Mouse (Mus musculus): ENCODE measurements around the gene Tbc1d16. TPM values are rescaled to one million over a fixed set of nuclear protein-coding genes. Genes with fewer than 3 reads are reported as not detected.
"Not testable (repeated sequence)": the region's sequence is repeated elsewhere in the genome, so short reads cannot be mapped to it uniquely, and the experiment has no call there.

Tbc1d16 gene
- 34.0 and 37.9 TPM in 2 replicates for polyA plus RNA-seq (2014; fragmentation: Nextera tagmentation; extraction: Ambion mirVana)

- no peaks in the 10 kb centered on the region for H3K27me3 ChIP-seq (ENCODE audit: control insufficient read depth, insufficient read depth, low read length)
- ATAC-seq (ENCODE audit: low read depth), result peak; percentile 89
- WGBS, result under 1% methylated on average over 65 of the region's 66 CpGs
- peak within 1 kb of the TSS; percentile 81 for H3K4me3 ChIP-seq (ENCODE audit: low read depth, low read length)
- no peaks in the 10 kb centered on the region for H3K9me3 ChIP-seq (ENCODE audit: control insufficient read depth, low read length)
- peak within 1 kb of the TSS; percentile 85 for H3K27ac ChIP-seq (ENCODE audit: low read depth, low read length)
- H3K9ac ChIP-seq (replicated peaks; ENCODE audit: low read depth, low read length), result peak within 1 kb of the TSS; percentile 84
- no peaks in the 10 kb centered on the region for H3K36me3 ChIP-seq (ENCODE audit: control insufficient read depth, insufficient read depth, low read length)
- H3K4me1 ChIP-seq (ENCODE audit: control insufficient read depth, insufficient read depth, low read length), result peaks cover 45% of the 10 kb centered on the region
- peak within 1 kb of the TSS; percentile 85 for H3K4me2 ChIP-seq (ENCODE audit: low read depth, low read length)
These were observed at the start of gene Tbc1d16, which contains the start of gene Ccdc40 for GRCm38 (mm10) chr11:119228091-119228781. Tbc1d16 (minus strand) TSS chr11:119228499. Ccdc40 (plus strand) TSS chr11:119228572.

- H3K4me1 ChIP-seq (ENCODE audit: control insufficient read depth, insufficient read depth, low read length), result peaks cover 3% of the 10 kb centered on the region
- no peak overlapping the region for H3K4me2 ChIP-seq (ENCODE audit: low read depth, low read length)
- peaks cover 30% of the 10 kb centered on the region for H3K36me3 ChIP-seq (ENCODE audit: control insufficient read depth, insufficient read depth, low read length)
- H3K9me3 ChIP-seq (ENCODE audit: control insufficient read depth, low read length), result no peaks in the 10 kb centered on the region
- H3K27ac ChIP-seq (ENCODE audit: low read depth, low read length), result no peak overlapping the region
- ATAC-seq (ENCODE audit: low read depth), result no peak
- no peaks in the 10 kb centered on the region for H3K27me3 ChIP-seq (ENCODE audit: control insufficient read depth, insufficient read depth, low read length)
- no peak overlapping the region for H3K9ac ChIP-seq (replicated peaks; ENCODE audit: low read depth, low read length)
- 86% methylated on average over 8 of the region's 8 CpGs for WGBS
- no peak overlapping the region for H3K4me3 ChIP-seq (ENCODE audit: low read depth, low read length)
These were observed 45.1 kb upstream of the Tbc1d16 start for GRCm38 (mm10) chr11:119273186-119273930.

- H3K36me3 ChIP-seq (ENCODE audit: control insufficient read depth, insufficient read depth, low read length), result peaks cover 24% of the 10 kb centered on the region
- not testable (repeated sequence) for H3K4me2 ChIP-seq (ENCODE audit: low read depth, low read length); H3K27ac ChIP-seq (ENCODE audit: low read depth, low read length); ATAC-seq (ENCODE audit: low read depth); H3K4me1 ChIP-seq (ENCODE audit: control insufficient read depth, insufficient read depth, low read length); H3K9ac ChIP-seq (replicated peaks; ENCODE audit: low read depth, low read length); H3K27me3 ChIP-seq (ENCODE audit: control insufficient read depth, insufficient read depth, low read length); H3K4me3 ChIP-seq (ENCODE audit: low read depth, low read length); H3K9me3 ChIP-seq (ENCODE audit: control insufficient read depth, low read length)
- 63% methylated on average over 3 of the region's 3 CpGs for WGBS
These were observed 44.2 kb upstream of the Tbc1d16 start for GRCm38 (mm10) chr11:119272492-119272891.

GRCm38 (mm10) chr11:119268557-119269195, 40.4 kb upstream of the Tbc1d16 start:
- 79% methylated on average over 16 of the region's 16 CpGs for WGBS
- Histone ChIP-seq H3K4me2 (ENCODE audit: low read depth, low read length) (peak overlapping the region; percentile 95), H3K4me1 (ENCODE audit: control insufficient read depth, insufficient read depth, low read length) (peaks cover 13% of the 10 kb centered on the region), H3K9ac (replicated peaks; ENCODE audit: low read depth, low read length) (peak overlapping the region; percentile 72), H3K36me3 (ENCODE audit: control insufficient read depth, insufficient read depth, low read length) (peaks cover 2% of the 10 kb centered on the region; the same call in 1 of the 2 replicates), H3K9me3 (ENCODE audit: control insufficient read depth, low read length) (no peaks in the 10 kb centered on the region), H3K4me3 (ENCODE audit: low read depth, low read length) (peak overlapping the region; percentile 63), H3K27ac (ENCODE audit: low read depth, low read length) (no peak overlapping the region), H3K27me3 (ENCODE audit: control insufficient read depth, insufficient read depth, low read length) (no peaks in the 10 kb centered on the region)
- ATAC-seq (ENCODE audit: low read depth), result no peak

- Histone ChIP-seq H3K9me3 (ENCODE audit: control insufficient read depth, low read length) (no peaks in the 10 kb centered on the region), H3K9ac (replicated peaks; ENCODE audit: low read depth, low read length) (peak within 1 kb of the TSS; percentile 72), H3K4me3 (ENCODE audit: low read depth, low read length) (peak within 1 kb of the TSS; percentile 63), H3K36me3 (ENCODE audit: control insufficient read depth, insufficient read depth, low read length) (no peaks in the 10 kb centered on the region), H3K27me3 (ENCODE audit: control insufficient read depth, insufficient read depth, low read length) (no peaks in the 10 kb centered on the region), H3K4me1 (ENCODE audit: control insufficient read depth, insufficient read depth, low read length) (peaks cover 13% of the 10 kb centered on the region), H3K4me2 (ENCODE audit: low read depth, low read length) (peak within 1 kb of the TSS; percentile 95), H3K27ac (ENCODE audit: low read depth, low read length) (0 out of 2 replicates have a peak within 1 kb of the TSS, but pooled peaks have one; percentile 34)
- peak; percentile 82 for ATAC-seq (ENCODE audit: low read depth)
- WGBS, result 5% methylated on average over 52 of the region's 52 CpGs
These were observed 39.7 kb upstream of the Tbc1d16 start, which contains the start of gene Gaa for GRCm38 (mm10) chr11:119267768-119268556. Gaa (plus strand) TSS chr11:119267887.

GRCm38 (mm10) chr11:119267241-119267674, 39.0 kb upstream of the Tbc1d16 start:
- peak overlapping the region; percentile 72; the same call in 1 of the 2 replicates for H3K9ac ChIP-seq (replicated peaks; ENCODE audit: low read depth, low read length)
- no peaks in the 10 kb centered on the region for H3K36me3 ChIP-seq (ENCODE audit: control insufficient read depth, insufficient read depth, low read length)
- 48% methylated on average over 6 of the region's 6 CpGs for WGBS
- peaks cover 13% of the 10 kb centered on the region for H3K4me1 ChIP-seq (ENCODE audit: control insufficient read depth, insufficient read depth, low read length)
- H3K4me2 ChIP-seq (ENCODE audit: low read depth, low read length), result peak overlapping the region; percentile 95
- ATAC-seq (ENCODE audit: low read depth), result peak; percentile 26; the same call in 1 of the 2 replicates
- no peaks in the 10 kb centered on the region for H3K27me3 ChIP-seq (ENCODE audit: control insufficient read depth, insufficient read depth, low read length)
- no peaks in the 10 kb centered on the region for H3K9me3 ChIP-seq (ENCODE audit: control insufficient read depth, low read length)
- 0 out of 2 replicates have a peak overlapping the region, but pooled peaks have one; percentile 34 for H3K27ac ChIP-seq (ENCODE audit: low read depth, low read length)
- H3K4me3 ChIP-seq (ENCODE audit: low read depth, low read length), result peak overlapping the region; percentile 63; the same call in 1 of the 2 replicates

- H3K27ac ChIP-seq (ENCODE audit: low read depth, low read length), result no peak overlapping the region
- no peak overlapping the region for H3K9ac ChIP-seq (replicated peaks; ENCODE audit: low read depth, low read length)
- H3K9me3 ChIP-seq (ENCODE audit: control insufficient read depth, low read length), result no peaks in the 10 kb centered on the region
- no peaks in the 10 kb centered on the region for H3K27me3 ChIP-seq (ENCODE audit: control insufficient read depth, insufficient read depth, low read length)
- H3K4me3 ChIP-seq (ENCODE audit: low read depth, low read length), result no peak overlapping the region
- no peak for ATAC-seq (ENCODE audit: low read depth)
- 80% methylated on average over 7 of the region's 7 CpGs for WGBS
- H3K36me3 ChIP-seq (ENCODE audit: control insufficient read depth, insufficient read depth, low read length), result 0 out of 2 replicates have a peak, but pooled peaks cover 4% of the 10 kb centered on the region
- no peak overlapping the region for H3K4me2 ChIP-seq (ENCODE audit: low read depth, low read length)
- peaks cover 13% of the 10 kb centered on the region for H3K4me1 ChIP-seq (ENCODE audit: control insufficient read depth, insufficient read depth, low read length)
These were observed 37.5 kb upstream of the Tbc1d16 start for GRCm38 (mm10) chr11:119265811-119266210.

GRCm38 (mm10) chr11:119264413-119264812, 36.1 kb upstream of the Tbc1d16 start:
- Histone ChIP-seq H3K4me2 (ENCODE audit: low read depth, low read length) (no peak overlapping the region), H3K4me1 (ENCODE audit: control insufficient read depth, insufficient read depth, low read length) (peaks cover 13% of the 10 kb centered on the region), H3K36me3 (ENCODE audit: control insufficient read depth, insufficient read depth, low read length) (0 out of 2 replicates have a peak, but pooled peaks cover 4% of the 10 kb centered on the region), H3K4me3 (ENCODE audit: low read depth, low read length) (no peak overlapping the region), H3K27me3 (ENCODE audit: control insufficient read depth, insufficient read depth, low read length) (no peaks in the 10 kb centered on the region), H3K9ac (replicated peaks; ENCODE audit: low read depth, low read length) (no peak overlapping the region), H3K9me3 (ENCODE audit: control insufficient read depth, low read length) (no peaks in the 10 kb centered on the region), H3K27ac (ENCODE audit: low read depth, low read length) (no peak overlapping the region)
- WGBS, result 94% methylated on average over 13 of the region's 13 CpGs
- no peak for ATAC-seq (ENCODE audit: low read depth)
